Mouse (Mus musculus): ENCODE results near the gene Gm3264.
"Not testable (repeated sequence)": the region's sequence is repeated elsewhere in the genome, so short reads cannot be mapped to it uniquely, and the experiment has no call there.

Gm3264 gene

GRCm38 (mm10) chr14:4855299-4855980 is at the start of gene Gm3264:
Gene Gm3264 (plus strand): TSS chr14:4855576.
- in situ Hi-C loops (cut with MboI; ENCODE audit: low pct_unique_long_range_greater_than_20kb in 1 of 2, low sequenced_read_pairs in 2 of 2, unreplicated experiment in 1 of 2), result not testable (repeated sequence)

- in situ Hi-C loops (cut with MboI; ENCODE audit: low pct_unique_long_range_greater_than_20kb in 1 of 2, low sequenced_read_pairs in 2 of 2, unreplicated experiment in 1 of 2), result not testable (repeated sequence)
Observed at GRCm38 (mm10) chr14:4806421-4806820, 49.0 kb upstream of the Gm3264 start.

- in situ Hi-C loops (cut with MboI; ENCODE audit: low pct_unique_long_range_greater_than_20kb in 1 of 2, low sequenced_read_pairs in 2 of 2, unreplicated experiment in 1 of 2), result not testable (repeated sequence)
Observed at GRCm38 (mm10) chr14:4821950-4822349, 33.4 kb upstream of the Gm3264 start.

- in situ Hi-C loops (cut with MboI; ENCODE audit: low pct_unique_long_range_greater_than_20kb in 1 of 2, low sequenced_read_pairs in 2 of 2, unreplicated experiment in 1 of 2), result not testable (repeated sequence)
Observed at GRCm38 (mm10) chr14:4837806-4838205, 17.6 kb upstream of the Gm3264 start, which contains the start of gene Gm3269. Gene Gm3269 (plus strand): TSS chr14:4838106.

GRCm38 (mm10) chr14:4892116-4892515 is 36.7 kb downstream of the Gm3264 start, which contains the start of gene Gm3278:
Gene Gm3278 (plus strand): TSS chr14:4892416.
- in situ Hi-C loops (cut with MboI; ENCODE audit: low pct_unique_long_range_greater_than_20kb in 1 of 2, low sequenced_read_pairs in 2 of 2, unreplicated experiment in 1 of 2), result not testable (repeated sequence)

Data from mouse embryonic stem cell (cell line).